Mouse (Mus musculus) thymus, adult 2 months (tissue): ENCODE data around the gene Mcm5. TPM values are rescaled to one million over a fixed set of nuclear protein-coding genes. Genes with fewer than 3 reads are reported as not detected.

Source experiments
- DNase-seq: peaks from one replicate; pipeline ENCODE4 v3.0.0; 2021
- H3K27ac ChIP-seq: fragments of 200-500 bp; 2 replicates; pipeline ENCODE4 v1.5.1; 2012; ENCODE audit warnings: low read length, control low read depth; ENCODE audit not compliant: control insufficient read depth, insufficient read depth
- H3K27me3 ChIP-seq: fragments of 200-500 bp; 2 replicates; pipeline ENCODE4 v1.6.1; 2012; ENCODE audit warnings: mild to moderate bottlenecking, low read length, moderate library complexity, mixed read lengths; ENCODE audit not compliant: control insufficient read depth, insufficient read depth
- H3K36me3 ChIP-seq: fragments of 200-500 bp; 2 replicates; pipeline ENCODE4 v1.6.1; 2012; ENCODE audit warnings: mild to moderate bottlenecking, low read length, moderate library complexity; ENCODE audit not compliant: control insufficient read depth, insufficient read depth
- H3K4me1 ChIP-seq: fragments of 200-500 bp; replicated peaks from 2 replicates; pipeline ENCODE4 v1.6.1; 2012; ENCODE audit warnings: low read length; ENCODE audit not compliant: control insufficient read depth, insufficient read depth
- H3K4me3 ChIP-seq: fragments of 200-500 bp; 2 replicates; pipeline ENCODE4 v1.5.1; 2012; ENCODE audit warnings: mild to moderate bottlenecking, low read length, control low read depth, moderate library complexity; ENCODE audit not compliant: control insufficient read depth, insufficient read depth
- CTCF ChIP-seq: fragments of 200-500 bp; IDR thresholded peaks from 2 replicates; pipeline ENCODE4 v1.5.1; 2012; ENCODE audit warnings: mild to moderate bottlenecking, control low read depth, low read length, moderate library complexity, borderline replicate concordance; ENCODE audit not compliant: control insufficient read depth, poor library complexity, insufficient read depth; ENCODE audit errors: extremely low read depth
- POLR2A ChIP-seq: fragments of 200-500 bp; IDR thresholded peaks from 2 replicates; pipeline ENCODE4 v1.6.1; 2012; ENCODE audit warnings: mild to moderate bottlenecking, low read length, control low read depth, moderate library complexity; ENCODE audit not compliant: control insufficient read depth, poor library complexity, insufficient read depth; ENCODE audit errors: extremely low read depth
- WGBS: fragments of 180-500 bp; shearing (Covaris S2); methylation state at CpG from one replicate; pipeline ENCODE4 v1.1.7; 2018; 5-methylcytosine and 5-hydroxymethylcytosine counted together
- polyA plus RNA-seq: library from polyadenylated mRNA; depleted of rRNA; stranded (reverse); fragments of >200 nt; gene quantifications from 2 replicates; pipeline ENCODE4 v1.2.3, GENCODE M21; 2012; rRNA removed

Gene Mcm5
- polyA plus RNA-seq, 1 experiment: 167 TPM

GRCm38 (mm10) chr8:75154855-75155478, 45.6 kb downstream of the Mcm5 start:
- Histone ChIP-seq H3K4me1 (0 out of 2 replicates have a peak, but pooled peaks cover 2% of the 10 kb centered on the region), H3K36me3 (no peaks in the 10 kb centered on the region), H3K27me3 (no peaks in the 10 kb centered on the region), H3K27ac (no peak overlapping the region), H3K4me3 (no peak overlapping the region)
- TF ChIP-seq POLR2A: no peak
- no peak for TF ChIP-seq CTCF
- no peak for DNase-seq
- 32% methylated on average over 5 of the region's 5 CpGs for WGBS

- TF ChIP-seq CTCF (no peak), POLR2A (no peak)
- no peaks in the 10 kb centered on the region for H3K27me3 ChIP-seq
- H3K27ac ChIP-seq: no peak overlapping the region
- no peak for DNase-seq
- WGBS: 94% methylated on average over 2 of the region's 2 CpGs
- no peak overlapping the region for H3K4me3 ChIP-seq
- 0 out of 2 replicates have a peak, but pooled peaks cover 2% of the 10 kb centered on the region for H3K4me1 ChIP-seq
- no peaks in the 10 kb centered on the region for H3K36me3 ChIP-seq
Observed at GRCm38 (mm10) chr8:75155740-75156322, 46.5 kb downstream of the Mcm5 start.

GRCm38 (mm10) chr8:75157471-75158230, 48.3 kb downstream of the Mcm5 start:
- WGBS: 77% methylated on average over 7 of the region's 7 CpGs
- Histone ChIP-seq H3K4me1 (0 out of 2 replicates have a peak, but pooled peaks cover 2% of the 10 kb centered on the region), H3K36me3 (no peaks in the 10 kb centered on the region), H3K4me3 (no peak overlapping the region), H3K27ac (no peak overlapping the region), H3K27me3 (no peaks in the 10 kb centered on the region)
- no peak for DNase-seq
- no peak for TF ChIP-seq CTCF
- TF ChIP-seq POLR2A: no peak

GRCm38 (mm10) chr8:75169363-75169762, 60.0 kb downstream of the Mcm5 start:
- no peak overlapping the region for H3K27ac ChIP-seq
- H3K4me1 ChIP-seq: no peaks in the 10 kb centered on the region
- TF ChIP-seq POLR2A (no peak), CTCF (no peak)
- WGBS: 89% methylated on average over 5 of the region's 5 CpGs
- no peaks in the 10 kb centered on the region for H3K27me3 ChIP-seq
- H3K36me3 ChIP-seq: no peaks in the 10 kb centered on the region
- DNase-seq: no peak
- no peak overlapping the region for H3K4me3 ChIP-seq

GRCm38 (mm10) chr8:75172009-75172685, 62.8 kb downstream of the Mcm5 start:
- no peak overlapping the region for H3K4me3 ChIP-seq
- no peak overlapping the region for H3K27ac ChIP-seq
- no peak for TF ChIP-seq POLR2A
- no peak for TF ChIP-seq CTCF
- H3K36me3 ChIP-seq: no peaks in the 10 kb centered on the region
- H3K4me1 ChIP-seq: no peaks in the 10 kb centered on the region
- no peak for DNase-seq
- H3K27me3 ChIP-seq: no peaks in the 10 kb centered on the region
- WGBS: 70% methylated on average over 6 of the region's 6 CpGs

Other genes starting within 250 kb of the Mcm5 start
- 0.08 TPM in 1 of 2 replicates, not detected in the other for gene Isx, start 236.4 kb upstream of the Mcm5 start, polyA plus RNA-seq
- gene Hmgxb4, start 116.2 kb upstream of the Mcm5 start, polyA plus RNA-seq: 25.6 and 28.7 TPM in 2 replicates
- gene Tom1, start 75.9 kb upstream of the Mcm5 start, polyA plus RNA-seq: 31.7 and 41.9 TPM in 2 replicates
- 16.6 and 21.5 TPM in 2 replicates for gene Hmox1, start 15.9 kb upstream of the Mcm5 start, polyA plus RNA-seq
- 2.1 and 2.4 TPM in 2 replicates for gene Rasd2, start 104.4 kb downstream of the Mcm5 start, polyA plus RNA-seq